Mouse (Mus musculus): ENCODE data around the gene Olfr112. TPM values are rescaled to one million over a fixed set of nuclear protein-coding genes. Genes with fewer than 3 reads are reported as not detected.
A peak's percentile ranks its signal among the peaks of the same experiment; 100 is the strongest.
"Not testable (repeated sequence)": the region's sequence is repeated elsewhere in the genome, so short reads cannot be mapped to it uniquely, and the experiment has no call there.

The Olfr112 gene
- polyA plus RNA-seq (2014; fragmentation: Nextera tagmentation; extraction: Ambion mirVana) = not detected in 2 replicates

GRCm38 (mm10) chr17:37569351-37569750, at the start of gene Olfr112:
Olfr112 (minus strand) TSS chr17:37569451.
- no peaks in the 10 kb centered on the region for H3K27me3 ChIP-seq (ENCODE audit: control insufficient read depth, insufficient read depth, low read length)
- no peaks in the 10 kb centered on the region for H3K36me3 ChIP-seq (ENCODE audit: control insufficient read depth, insufficient read depth, low read length)
- no peaks in the 10 kb centered on the region for H3K9me3 ChIP-seq (ENCODE audit: control insufficient read depth, low read length)
- H3K4me1 ChIP-seq (ENCODE audit: control insufficient read depth, insufficient read depth, low read length) = no peaks in the 10 kb centered on the region
- no peak within 1 kb of the TSS for H3K27ac ChIP-seq (ENCODE audit: low read depth, low read length)
- H3K9ac ChIP-seq (ENCODE audit: low read length) = no peak within 1 kb of the TSS
- H3K4me3 ChIP-seq (ENCODE audit: low read depth, low read length) = no peak within 1 kb of the TSS
- no peak for ATAC-seq (ENCODE audit: low FRiP score)
- no peak for DNase-seq (ENCODE audit: low spot score, missing footprints)
- no peak within 1 kb of the TSS for H3K4me2 ChIP-seq

- H3K27ac ChIP-seq (ENCODE audit: low read depth, low read length) = no peak within 1 kb of the TSS
- no peak within 1 kb of the TSS for H3K4me2 ChIP-seq
- ATAC-seq (ENCODE audit: low FRiP score) (no peak), DNase-seq (ENCODE audit: low spot score, missing footprints) (no peak)
- H3K36me3 ChIP-seq (ENCODE audit: control insufficient read depth, insufficient read depth, low read length) = no peaks in the 10 kb centered on the region
- H3K9me3 ChIP-seq (ENCODE audit: control insufficient read depth, low read length) = no peaks in the 10 kb centered on the region
- no peaks in the 10 kb centered on the region for H3K4me1 ChIP-seq (ENCODE audit: control insufficient read depth, insufficient read depth, low read length)
- H3K27me3 ChIP-seq (ENCODE audit: control insufficient read depth, insufficient read depth, low read length) = no peaks in the 10 kb centered on the region
- H3K4me3 ChIP-seq (ENCODE audit: low read depth, low read length) = no peak within 1 kb of the TSS
- H3K9ac ChIP-seq (ENCODE audit: low read length) = no peak within 1 kb of the TSS
Measured at GRCm38 (mm10) chr17:37592643-37593042, 23.4 kb upstream of the Olfr112 start, which contains the start of gene Olfr114. Olfr114 (minus strand) TSS chr17:37592743.

GRCm38 (mm10) chr17:37577563-37577962, 8.3 kb upstream of the Olfr112 start, which contains the start of gene Olfr113:
Olfr113 (minus strand) TSS chr17:37577663.
- DNase-seq (ENCODE audit: low spot score, missing footprints) (no peak), ATAC-seq (ENCODE audit: low FRiP score) (no peak)
- Histone ChIP-seq H3K9me3 (ENCODE audit: control insufficient read depth, low read length) (no peaks in the 10 kb centered on the region), H3K27me3 (ENCODE audit: control insufficient read depth, insufficient read depth, low read length) (no peaks in the 10 kb centered on the region), H3K9ac (ENCODE audit: low read length) (no peak within 1 kb of the TSS), H3K36me3 (ENCODE audit: control insufficient read depth, insufficient read depth, low read length) (no peaks in the 10 kb centered on the region), H3K4me1 (ENCODE audit: control insufficient read depth, insufficient read depth, low read length) (no peaks in the 10 kb centered on the region), H3K4me3 (ENCODE audit: low read depth, low read length) (no peak within 1 kb of the TSS), H3K4me2 (no peak within 1 kb of the TSS), H3K27ac (ENCODE audit: low read depth, low read length) (no peak within 1 kb of the TSS)

- H3K4me2 ChIP-seq = no peak overlapping the region
- H3K27me3 ChIP-seq (ENCODE audit: control insufficient read depth, insufficient read depth, low read length) = no peaks in the 10 kb centered on the region
- no peak overlapping the region for H3K4me3 ChIP-seq (ENCODE audit: low read depth, low read length)
- H3K4me1 ChIP-seq (ENCODE audit: control insufficient read depth, insufficient read depth, low read length) = no peaks in the 10 kb centered on the region
- no peak for DNase-seq (ENCODE audit: low spot score, missing footprints)
- ATAC-seq (ENCODE audit: low FRiP score) = no peak
- no peak overlapping the region for H3K9ac ChIP-seq (ENCODE audit: low read length)
- no peaks in the 10 kb centered on the region for H3K9me3 ChIP-seq (ENCODE audit: control insufficient read depth, low read length)
- H3K36me3 ChIP-seq (ENCODE audit: control insufficient read depth, insufficient read depth, low read length) = no peaks in the 10 kb centered on the region
- WGBS = 63% methylated on average over 1 of the region's 1 CpGs
- H3K27ac ChIP-seq (ENCODE audit: low read depth, low read length) = no peak overlapping the region
Measured at GRCm38 (mm10) chr17:37558913-37559615, 10.2 kb downstream of the Olfr112 start.

GRCm38 (mm10) chr17:37543800-37544435, 25.3 kb downstream of the Olfr112 start:
- DNase-seq (ENCODE audit: low spot score, missing footprints) (no peak), ATAC-seq (ENCODE audit: low FRiP score) (peak; percentile 56; the same call in 1 of the 2 replicates)
- no peaks in the 10 kb centered on the region for H3K27me3 ChIP-seq (ENCODE audit: control insufficient read depth, insufficient read depth, low read length)
- 67% methylated on average over 3 of the region's 3 CpGs for WGBS
- H3K36me3 ChIP-seq (ENCODE audit: control insufficient read depth, insufficient read depth, low read length) = no peaks in the 10 kb centered on the region
- no peaks in the 10 kb centered on the region for H3K4me1 ChIP-seq (ENCODE audit: control insufficient read depth, insufficient read depth, low read length)
- no peak overlapping the region for H3K4me3 ChIP-seq (ENCODE audit: low read depth, low read length)
- H3K27ac ChIP-seq (ENCODE audit: low read depth, low read length) = no peak overlapping the region
- no peaks in the 10 kb centered on the region for H3K9me3 ChIP-seq (ENCODE audit: control insufficient read depth, low read length)
- H3K9ac ChIP-seq (ENCODE audit: low read length) = no peak overlapping the region
- H3K4me2 ChIP-seq = no peak overlapping the region

GRCm38 (mm10) chr17:37541454-37542119, 27.7 kb downstream of the Olfr112 start:
- no peak overlapping the region for H3K9ac ChIP-seq (ENCODE audit: low read length)
- no peak overlapping the region for H3K27ac ChIP-seq (ENCODE audit: low read depth, low read length)
- H3K4me1 ChIP-seq (ENCODE audit: control insufficient read depth, insufficient read depth, low read length) = no peaks in the 10 kb centered on the region
- no peak overlapping the region for H3K4me2 ChIP-seq
- no peaks in the 10 kb centered on the region for H3K27me3 ChIP-seq (ENCODE audit: control insufficient read depth, insufficient read depth, low read length)
- H3K4me3 ChIP-seq (ENCODE audit: low read depth, low read length) = no peak overlapping the region
- WGBS = 60% methylated on average over 4 of the region's 4 CpGs
- peak; percentile 74 for ATAC-seq (ENCODE audit: low FRiP score)
- H3K9me3 ChIP-seq (ENCODE audit: control insufficient read depth, low read length) = no peaks in the 10 kb centered on the region
- DNase-seq (ENCODE audit: low spot score, missing footprints) = no peak
- H3K36me3 ChIP-seq (ENCODE audit: control insufficient read depth, insufficient read depth, low read length) = no peaks in the 10 kb centered on the region

- 69% methylated on average over 1 of the region's 1 CpGs for WGBS
- DNase-seq (ENCODE audit: low spot score, missing footprints); H3K27ac ChIP-seq (ENCODE audit: low read depth, low read length); H3K27me3 ChIP-seq (ENCODE audit: control insufficient read depth, insufficient read depth, low read length); H3K9me3 ChIP-seq (ENCODE audit: control insufficient read depth, low read length); H3K4me1 ChIP-seq (ENCODE audit: control insufficient read depth, insufficient read depth, low read length); ATAC-seq (ENCODE audit: low FRiP score); H3K4me3 ChIP-seq (ENCODE audit: low read depth, low read length); H3K36me3 ChIP-seq (ENCODE audit: control insufficient read depth, insufficient read depth, low read length); H3K9ac ChIP-seq (ENCODE audit: low read length); H3K4me2 ChIP-seq: not testable (repeated sequence)
Measured at GRCm38 (mm10) chr17:37538416-37538815, 30.8 kb downstream of the Olfr112 start.

- H3K4me3 ChIP-seq (ENCODE audit: low read depth, low read length) = no peak overlapping the region
- no peaks in the 10 kb centered on the region for H3K36me3 ChIP-seq (ENCODE audit: control insufficient read depth, insufficient read depth, low read length)
- H3K4me2 ChIP-seq = no peak overlapping the region
- no peak overlapping the region for H3K9ac ChIP-seq (ENCODE audit: low read length)
- H3K9me3 ChIP-seq (ENCODE audit: control insufficient read depth, low read length) = no peaks in the 10 kb centered on the region
- DNase-seq (ENCODE audit: low spot score, missing footprints) (no peak), ATAC-seq (ENCODE audit: low FRiP score) (no peak)
- no peaks in the 10 kb centered on the region for H3K27me3 ChIP-seq (ENCODE audit: control insufficient read depth, insufficient read depth, low read length)
- no peaks in the 10 kb centered on the region for H3K4me1 ChIP-seq (ENCODE audit: control insufficient read depth, insufficient read depth, low read length)
- no peak overlapping the region for H3K27ac ChIP-seq (ENCODE audit: low read depth, low read length)
Measured at GRCm38 (mm10) chr17:37535173-37535572, 34.1 kb downstream of the Olfr112 start.

GRCm38 (mm10) chr17:37525427-37525826, 43.8 kb downstream of the Olfr112 start:
- H3K4me3 ChIP-seq (ENCODE audit: low read depth, low read length); H3K4me1 ChIP-seq (ENCODE audit: control insufficient read depth, insufficient read depth, low read length); ATAC-seq (ENCODE audit: low FRiP score); H3K27ac ChIP-seq (ENCODE audit: low read depth, low read length); H3K27me3 ChIP-seq (ENCODE audit: control insufficient read depth, insufficient read depth, low read length); H3K36me3 ChIP-seq (ENCODE audit: control insufficient read depth, insufficient read depth, low read length); DNase-seq (ENCODE audit: low spot score, missing footprints); H3K4me2 ChIP-seq; H3K9ac ChIP-seq (ENCODE audit: low read length); H3K9me3 ChIP-seq (ENCODE audit: control insufficient read depth, low read length): not testable (repeated sequence)
- 71% methylated on average over 1 of the region's 1 CpGs for WGBS

Measured in midbrain, embryonic 11.5 days (tissue).